Mouse (Mus musculus): ENCODE results near the gene Nop2. TPM values are rescaled to one million over a fixed set of nuclear protein-coding genes. Genes with fewer than 3 reads are reported as not detected.

The Nop2 gene
- polyA plus RNA-seq, 1 experiment = 24.5 TPM

- no peak for TF ChIP-seq POLR2A (IDR thresholded peaks at IDR 0.05; ENCODE audit: control insufficient read depth, low read depth, low read length)
- TF ChIP-seq CTCF (IDR thresholded peaks at IDR 0.05; ENCODE audit: control insufficient read depth, insufficient read depth, insufficient replicate concordance, low read depth, low read length) = no peak
- Histone ChIP-seq H3K27ac (ENCODE audit: control insufficient read depth, insufficient read depth, low read depth, low read length) (peak overlapping the region; percentile 67), H3K4me1 (ENCODE audit: control insufficient read depth, insufficient read depth, low read length) (peaks cover 23% of the 10 kb centered on the region), H3K27me3 (ENCODE audit: control insufficient read depth, insufficient read depth, low read length) (no peaks in the 10 kb centered on the region), H3K4me3 (ENCODE audit: control insufficient read depth, low read depth, low read length) (peak overlapping the region; percentile 95), H3K36me3 (ENCODE audit: control insufficient read depth, insufficient read depth, low read length) (no peaks in the 10 kb centered on the region; the same call in 1 of the 2 replicates)
Measured at GRCm38 (mm10) chr6:125097346-125097689, 34.4 kb upstream of the Nop2 start.

- Histone ChIP-seq H3K4me3 (ENCODE audit: control insufficient read depth, low read depth, low read length) (peak overlapping the region; percentile 95), H3K27me3 (ENCODE audit: control insufficient read depth, insufficient read depth, low read length) (no peaks in the 10 kb centered on the region), H3K36me3 (ENCODE audit: control insufficient read depth, insufficient read depth, low read length) (peaks cover 1% of the 10 kb centered on the region), H3K4me1 (ENCODE audit: control insufficient read depth, insufficient read depth, low read length) (peaks cover 23% of the 10 kb centered on the region), H3K27ac (ENCODE audit: control insufficient read depth, insufficient read depth, low read depth, low read length) (no peak overlapping the region)
- TF ChIP-seq CTCF (IDR thresholded peaks at IDR 0.05; ENCODE audit: control insufficient read depth, insufficient read depth, insufficient replicate concordance, low read depth, low read length) (no peak), POLR2A (IDR thresholded peaks at IDR 0.05; ENCODE audit: control insufficient read depth, low read depth, low read length) (no peak)
Measured at GRCm38 (mm10) chr6:125097951-125098350, 33.8 kb upstream of the Nop2 start.

GRCm38 (mm10) chr6:125098513-125098912 is 33.2 kb upstream of the Nop2 start:
- peaks cover 23% of the 10 kb centered on the region for H3K4me1 ChIP-seq (ENCODE audit: control insufficient read depth, insufficient read depth, low read length)
- TF ChIP-seq CTCF (IDR thresholded peaks at IDR 0.05; ENCODE audit: control insufficient read depth, insufficient read depth, insufficient replicate concordance, low read depth, low read length) = no peak
- no peak for TF ChIP-seq POLR2A (IDR thresholded peaks at IDR 0.05; ENCODE audit: control insufficient read depth, low read depth, low read length)
- no peak overlapping the region for H3K27ac ChIP-seq (ENCODE audit: control insufficient read depth, insufficient read depth, low read depth, low read length)
- peaks cover 1% of the 10 kb centered on the region for H3K36me3 ChIP-seq (ENCODE audit: control insufficient read depth, insufficient read depth, low read length)
- H3K27me3 ChIP-seq (ENCODE audit: control insufficient read depth, insufficient read depth, low read length) = no peaks in the 10 kb centered on the region
- H3K4me3 ChIP-seq (ENCODE audit: control insufficient read depth, low read depth, low read length) = peak overlapping the region; percentile 95

- no peak for TF ChIP-seq CTCF (IDR thresholded peaks at IDR 0.05; ENCODE audit: control insufficient read depth, insufficient read depth, insufficient replicate concordance, low read depth, low read length)
- TF ChIP-seq POLR2A (IDR thresholded peaks at IDR 0.05; ENCODE audit: control insufficient read depth, low read depth, low read length) = 0 out of 2 replicates have a peak, but pooled peaks have one; percentile 20
- Histone ChIP-seq H3K27me3 (ENCODE audit: control insufficient read depth, insufficient read depth, low read length) (no peaks in the 10 kb centered on the region), H3K36me3 (ENCODE audit: control insufficient read depth, insufficient read depth, low read length) (peaks cover 3% of the 10 kb centered on the region), H3K27ac (ENCODE audit: control insufficient read depth, insufficient read depth, low read depth, low read length) (no peak overlapping the region), H3K4me1 (ENCODE audit: control insufficient read depth, insufficient read depth, low read length) (peaks cover 23% of the 10 kb centered on the region), H3K4me3 (ENCODE audit: control insufficient read depth, low read depth, low read length) (peak overlapping the region; percentile 12)
Measured at GRCm38 (mm10) chr6:125099421-125099971, 32.2 kb upstream of the Nop2 start.

- Histone ChIP-seq H3K27me3 (ENCODE audit: control insufficient read depth, insufficient read depth, low read length) (no peaks in the 10 kb centered on the region), H3K36me3 (ENCODE audit: control insufficient read depth, insufficient read depth, low read length) (peaks cover 7% of the 10 kb centered on the region), H3K27ac (ENCODE audit: control insufficient read depth, insufficient read depth, low read depth, low read length) (no peak overlapping the region), H3K4me3 (ENCODE audit: control insufficient read depth, low read depth, low read length) (no peak overlapping the region), H3K4me1 (ENCODE audit: control insufficient read depth, insufficient read depth, low read length) (peaks cover 19% of the 10 kb centered on the region)
- TF ChIP-seq CTCF (IDR thresholded peaks at IDR 0.05; ENCODE audit: control insufficient read depth, insufficient read depth, insufficient replicate concordance, low read depth, low read length) (no peak), POLR2A (IDR thresholded peaks at IDR 0.05; ENCODE audit: control insufficient read depth, low read depth, low read length) (no peak)
Measured at GRCm38 (mm10) chr6:125101444-125101843, 30.3 kb upstream of the Nop2 start.

GRCm38 (mm10) chr6:125104223-125104622 is 27.5 kb upstream of the Nop2 start:
- no peak for TF ChIP-seq CTCF (IDR thresholded peaks at IDR 0.05; ENCODE audit: control insufficient read depth, insufficient read depth, insufficient replicate concordance, low read depth, low read length)
- no peak for TF ChIP-seq POLR2A (IDR thresholded peaks at IDR 0.05; ENCODE audit: control insufficient read depth, low read depth, low read length)
- no peak overlapping the region for H3K4me3 ChIP-seq (ENCODE audit: control insufficient read depth, low read depth, low read length)
- no peak overlapping the region for H3K27ac ChIP-seq (ENCODE audit: control insufficient read depth, insufficient read depth, low read depth, low read length)
- H3K36me3 ChIP-seq (ENCODE audit: control insufficient read depth, insufficient read depth, low read length) = peaks cover 10% of the 10 kb centered on the region
- no peaks in the 10 kb centered on the region for H3K27me3 ChIP-seq (ENCODE audit: control insufficient read depth, insufficient read depth, low read length)
- peaks cover 5% of the 10 kb centered on the region; the same call in 1 of the 2 replicates for H3K4me1 ChIP-seq (ENCODE audit: control insufficient read depth, insufficient read depth, low read length)

- Histone ChIP-seq H3K27me3 (ENCODE audit: control insufficient read depth, insufficient read depth, low read length) (no peaks in the 10 kb centered on the region), H3K4me3 (ENCODE audit: control insufficient read depth, low read depth, low read length) (no peak overlapping the region), H3K27ac (ENCODE audit: control insufficient read depth, insufficient read depth, low read depth, low read length) (no peak overlapping the region), H3K36me3 (ENCODE audit: control insufficient read depth, insufficient read depth, low read length) (peaks cover 10% of the 10 kb centered on the region), H3K4me1 (ENCODE audit: control insufficient read depth, insufficient read depth, low read length) (no peaks in the 10 kb centered on the region)
- no peak for TF ChIP-seq CTCF (IDR thresholded peaks at IDR 0.05; ENCODE audit: control insufficient read depth, insufficient read depth, insufficient replicate concordance, low read depth, low read length)
- no peak for TF ChIP-seq POLR2A (IDR thresholded peaks at IDR 0.05; ENCODE audit: control insufficient read depth, low read depth, low read length)
Measured at GRCm38 (mm10) chr6:125107705-125108104, 24.0 kb upstream of the Nop2 start.

Data from testis, adult 2 months (tissue).